Mouse (Mus musculus) kidney, adult 2 months (tissue): ENCODE results near the gene Fxyd3. TPM values are rescaled to one million over a fixed set of nuclear protein-coding genes. Genes with fewer than 3 reads are reported as not detected.

Experiments
- DNase-seq: peaks from one replicate; pipeline ENCODE4 v3.0.0; 2021
- H3K27ac ChIP-seq: fragments of 200-500 bp; 2 replicates; pipeline ENCODE4 v1.5.1; 2012; ENCODE audit warnings: low read depth, low read length, control low read depth, inconsistent platforms; ENCODE audit not compliant: insufficient read depth
- H3K27me3 ChIP-seq: fragments of 200-500 bp; replicated peaks from 2 replicates; pipeline ENCODE4 v1.6.1; 2012; ENCODE audit warnings: mild to moderate bottlenecking, moderate library complexity, low read length, inconsistent platforms; ENCODE audit not compliant: control insufficient read depth, insufficient read depth
- H3K36me3 ChIP-seq: fragments of 200-500 bp; 2 replicates; pipeline ENCODE4 v1.6.1; 2012; ENCODE audit warnings: mild to moderate bottlenecking, moderate library complexity, low read length, inconsistent platforms; ENCODE audit not compliant: control insufficient read depth, insufficient read depth
- H3K4me1 ChIP-seq: fragments of 200-500 bp; 2 replicates; pipeline ENCODE4 v1.6.1; 2011; ENCODE audit warnings: low read length; ENCODE audit not compliant: control insufficient read depth, insufficient read depth
- H3K4me3 ChIP-seq: fragments of 200-500 bp; 2 replicates; pipeline ENCODE4 v1.5.1; 2011; ENCODE audit warnings: mild to moderate bottlenecking, low read depth, low read length, control low read depth; ENCODE audit not compliant: insufficient read depth
- CTCF ChIP-seq: fragments of 200-500 bp; conservative IDR thresholded peaks from 2 replicates; pipeline ENCODE4 v1.5.1; 2011; ENCODE audit warnings: low read depth, mild to moderate bottlenecking, control low read depth, low read length, moderate library complexity, mixed read lengths; ENCODE audit not compliant: insufficient read depth, insufficient read length
- POLR2A ChIP-seq: fragments of 200-500 bp; IDR thresholded peaks from one replicate; pipeline ENCODE4 v1.6.1; 2011; ENCODE audit warnings: low read depth, low read length, control low read depth
- WGBS: fragments of 180-500 bp; shearing (Covaris S2); methylation state at CpG from one replicate; pipeline ENCODE4 v1.1.7; 2018; 5-methylcytosine and 5-hydroxymethylcytosine counted together
- polyA plus RNA-seq: library from polyadenylated mRNA; depleted of rRNA; stranded (reverse); fragments of >200 nt; gene quantifications from 2 replicates; pipeline ENCODE4 v1.2.3, GENCODE M21; 2012

The Fxyd3 gene
- polyA plus RNA-seq, 1 experiment, result 4.8 TPM

DNA sequence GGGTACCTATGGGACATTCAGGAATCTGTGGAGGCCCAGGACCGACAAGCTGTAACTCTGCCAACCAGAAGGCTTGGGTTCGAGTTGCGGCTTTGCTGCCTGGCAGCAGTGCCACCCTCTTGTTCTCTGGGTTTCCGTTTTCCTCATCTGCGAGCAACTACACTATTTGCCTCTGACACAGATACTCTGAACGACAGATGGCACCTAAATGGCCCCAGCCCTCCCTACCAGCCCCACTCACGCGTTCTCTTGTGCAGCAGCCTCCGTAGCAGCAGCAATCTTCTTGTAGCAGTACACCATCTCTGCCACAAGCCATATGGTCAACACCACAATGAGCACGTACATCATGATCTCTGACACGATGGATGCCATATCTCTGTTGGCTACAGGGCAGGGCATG is 41.0 kb upstream of the Fxyd3 start:
- Histone ChIP-seq H3K36me3 (no peaks in the 10 kb centered on the region), H3K27ac (no peak overlapping the region), H3K4me1 (peaks cover 21% of the 10 kb centered on the region), H3K27me3 (no peaks in the 10 kb centered on the region), H3K4me3 (no peak overlapping the region)
- TF ChIP-seq POLR2A, result no peak
- no peak for TF ChIP-seq CTCF
- 92% methylated on average over 11 of the region's 11 CpGs for WGBS
- no peak for DNase-seq

DNA sequence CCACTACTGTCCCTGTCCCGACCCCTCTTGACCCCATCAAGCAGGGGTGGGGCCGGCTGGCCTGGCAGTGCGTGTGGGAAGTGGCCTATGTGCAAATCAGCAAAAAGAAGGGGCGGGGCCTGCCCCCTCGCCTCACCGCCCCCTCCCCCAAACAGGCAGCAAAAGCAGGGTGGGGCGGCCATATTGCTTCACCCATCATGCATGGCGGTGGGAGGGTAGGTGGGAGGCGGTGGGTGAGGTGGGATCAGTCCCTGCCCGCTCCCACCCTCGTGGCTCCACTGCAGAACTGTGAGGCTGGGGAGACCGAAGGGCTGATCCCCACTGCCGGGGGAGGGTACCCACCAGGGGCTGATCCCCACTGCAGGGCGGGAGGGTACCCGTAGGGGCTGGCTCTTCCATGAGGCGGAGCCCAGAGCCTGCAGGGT is 40.2 kb upstream of the Fxyd3 start:
- WGBS, result 67% methylated on average over 16 of the region's 16 CpGs
- Histone ChIP-seq H3K36me3 (no peaks in the 10 kb centered on the region), H3K27ac (no peak overlapping the region)

DNA sequence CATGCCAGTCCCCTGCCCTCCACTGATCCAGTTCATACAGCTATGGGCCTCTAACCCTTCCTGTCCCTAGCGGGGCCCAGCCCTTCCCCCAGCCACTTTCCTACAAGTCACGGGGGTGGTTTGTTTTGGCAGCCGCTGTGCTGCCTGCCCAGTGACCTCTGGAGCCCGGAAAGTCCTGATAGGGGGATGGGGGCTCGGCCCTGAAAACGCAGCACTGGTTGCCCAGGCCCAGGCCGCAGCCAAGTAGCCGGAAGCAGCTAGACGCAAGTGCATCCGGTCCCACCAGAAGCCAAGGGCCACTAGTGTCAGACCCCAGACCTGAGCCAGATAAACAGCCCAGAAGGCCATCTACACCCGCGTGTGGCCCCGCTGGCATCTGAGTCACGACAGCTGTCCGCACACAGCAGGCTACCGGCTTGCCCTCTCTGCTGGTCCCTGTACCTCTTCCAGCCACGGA is 39.1 kb upstream of the Fxyd3 start:
- TF ChIP-seq POLR2A, result no peak
- TF ChIP-seq CTCF, result no peak
- DNase-seq, result peak; percentile 96
- Histone ChIP-seq H3K27ac (peak overlapping the region; percentile 96), H3K4me3 (peak overlapping the region; percentile 26), H3K27me3 (no peaks in the 10 kb centered on the region), H3K4me1 (peaks cover 30% of the 10 kb centered on the region), H3K36me3 (no peaks in the 10 kb centered on the region)
- 9% methylated on average over 17 of the region's 17 CpGs for WGBS

More for the DNA sequence above, 40.2 kb upstream of the Fxyd3 start:
- H3K4me1 ChIP-seq, result peaks cover 26% of the 10 kb centered on the region
- H3K27me3 ChIP-seq, result no peaks in the 10 kb centered on the region
- DNase-seq, result no peak
- TF ChIP-seq CTCF (no peak), POLR2A (no peak)
- H3K4me3 ChIP-seq, result no peak overlapping the region

GRCm38 (mm10) chr7:31115182-31115581 is 38.7 kb upstream of the Fxyd3 start, which contains the start of gene Hpn:
Gene Hpn, minus strand, starts transcription at chr7:31115290.
- peak; percentile 94 for DNase-seq
- TF ChIP-seq CTCF, result no peak
- peak; percentile 41 for TF ChIP-seq POLR2A
- H3K4me1 ChIP-seq, result peaks cover 30% of the 10 kb centered on the region
- H3K27me3 ChIP-seq, result no peaks in the 10 kb centered on the region
- H3K4me3 ChIP-seq, result peak within 1 kb of the TSS; percentile 70
- H3K36me3 ChIP-seq, result no peaks in the 10 kb centered on the region
- 13% methylated on average over 15 of the region's 15 CpGs for WGBS
- peak within 1 kb of the TSS; percentile 96 for H3K27ac ChIP-seq

- DNase-seq, result peak; percentile 88
- WGBS, result 49% methylated on average over 10 of the region's 10 CpGs
Measured at GRCm38 (mm10) chr7:31114646-31115045, 38.1 kb upstream of the Fxyd3 start.

GRCm38 (mm10) chr7:31113800-31114199 is 37.3 kb upstream of the Fxyd3 start:
- H3K4me1 ChIP-seq, result peaks cover 39% of the 10 kb centered on the region
- H3K27ac ChIP-seq, result peak overlapping the region; percentile 96
- H3K4me3 ChIP-seq, result peak overlapping the region; percentile 70
- TF ChIP-seq POLR2A (no peak), CTCF (no peak)
- no peaks in the 10 kb centered on the region for H3K36me3 ChIP-seq
- H3K27me3 ChIP-seq, result no peaks in the 10 kb centered on the region
- DNase-seq, result peak; percentile 87
- WGBS, result 58% methylated on average over 6 of the region's 6 CpGs

More at GRCm38 (mm10) chr7:31114646-31115045, 38.1 kb upstream of the Fxyd3 start:
- Histone ChIP-seq H3K27ac (peak overlapping the region; percentile 96), H3K4me1 (peaks cover 35% of the 10 kb centered on the region), H3K27me3 (no peaks in the 10 kb centered on the region), H3K4me3 (peak overlapping the region; percentile 70), H3K36me3 (no peaks in the 10 kb centered on the region)
- TF ChIP-seq POLR2A (no peak), CTCF (no peak)

GRCm38 (mm10) chr7:31112036-31112435 is 35.5 kb upstream of the Fxyd3 start:
- Histone ChIP-seq H3K27ac (no peak overlapping the region), H3K36me3 (no peaks in the 10 kb centered on the region), H3K4me1 (peaks cover 52% of the 10 kb centered on the region), H3K4me3 (no peak overlapping the region), H3K27me3 (no peaks in the 10 kb centered on the region)
- WGBS, result 45% methylated on average over 4 of the region's 4 CpGs
- DNase-seq, result peak; percentile 51
- TF ChIP-seq POLR2A, result no peak
- no peak for TF ChIP-seq CTCF
